Mouse (Mus musculus) midbrain, embryonic 16.5 days (tissue): ENCODE data around the gene Serinc3. TPM values are rescaled to one million over a fixed set of nuclear protein-coding genes. Genes with fewer than 3 reads are reported as not detected.

ENCODE experiments used
- ATAC-seq: fragments of 200-750 bp; cut with Nextera tagmentation; 2 replicates; pipeline ENCODE4 v1.8.0; 2017; ENCODE audit warnings: moderate TSS enrichment
- H3K27ac ChIP-seq: fragments of 300-500 bp; sonication (generic); 2 replicates; pipeline ENCODE4 v1.5.1; 2014; ENCODE audit warnings: mild to moderate bottlenecking, low read length, mixed read lengths
- H3K27me3 ChIP-seq: fragments of 300-500 bp; sonication (generic); 2 replicates; pipeline ENCODE4 v1.6.1; 2014; ENCODE audit warnings: low read depth, low read length, mixed read lengths; ENCODE audit not compliant: control insufficient read depth, insufficient read depth
- H3K36me3 ChIP-seq: fragments of 300-500 bp; sonication (generic); 2 replicates; pipeline ENCODE4 v1.6.1; 2014; ENCODE audit warnings: mild to moderate bottlenecking, low read length, moderate library complexity, mixed read lengths; ENCODE audit not compliant: control insufficient read depth, insufficient read depth
- H3K4me1 ChIP-seq: fragments of 300-500 bp; sonication (generic); 2 replicates; pipeline ENCODE4 v1.6.1; 2014; ENCODE audit warnings: mild to moderate bottlenecking, low read length, mixed read lengths; ENCODE audit not compliant: control insufficient read depth, insufficient read depth
- H3K4me2 ChIP-seq: fragments of 300-500 bp; sonication (generic); 2 replicates; pipeline ENCODE4 v1.6.1; 2014; ENCODE audit warnings: mild to moderate bottlenecking, low read length, mixed read lengths
- H3K4me3 ChIP-seq: fragments of 300-500 bp; sonication (generic); 2 replicates; pipeline ENCODE4 v1.5.1; 2014; ENCODE audit warnings: low read depth, mild to moderate bottlenecking, low read length, moderate library complexity, mixed read lengths
- H3K9ac ChIP-seq: fragments of 300-500 bp; sonication (generic); 2 replicates; pipeline ENCODE4 v1.6.1; 2014; ENCODE audit warnings: low read depth, low read length, mixed read lengths
- H3K9me3 ChIP-seq: fragments of 300-500 bp; sonication (generic); replicated peaks from 2 replicates; pipeline ENCODE4 v1.6.1; 2014; ENCODE audit warnings: mild to moderate bottlenecking, low read length, mixed read lengths; ENCODE audit not compliant: control insufficient read depth, poor library complexity, severe bottlenecking
- WGBS: fragments of 180-500 bp; shearing (Covaris S2); extraction: QIAGEN DNeasy Blood & Tissue Kit; methylation state at CpG from one replicate; pipeline ENCODE4 v1.1.7; 2014; 5-methylcytosine and 5-hydroxymethylcytosine counted together
- polyA plus RNA-seq: library from polyadenylated mRNA; unstranded; fragments of >200 nt; fragmentation: Nextera tagmentation; extraction: Ambion mirVana; gene quantifications from 2 replicates; pipeline ENCODE4 v1.2.1, GENCODE M21; 2015

Gene Serinc3
- polyA plus RNA-seq, 1 experiment from 2014 or later, result 36.4 TPM

- H3K4me1 ChIP-seq, result peaks cover 15% of the 10 kb centered on the region
- WGBS, result 79% methylated on average over 5 of the region's 5 CpGs
- no peak overlapping the region for H3K27ac ChIP-seq
These were observed 41.3 kb upstream of the Serinc3 start for GRCm38 (mm10) chr2:163686233-163686632.

GRCm38 (mm10) chr2:163685761-163686200 lies 40.9 kb upstream of the Serinc3 start:
- H3K27ac ChIP-seq, result peak overlapping the region; percentile 26; the same call in 1 of the 2 replicates

More at GRCm38 (mm10) chr2:163686233-163686632, 41.3 kb upstream of the Serinc3 start:
- Histone ChIP-seq H3K9ac (no peak overlapping the region), H3K27me3 (no peaks in the 10 kb centered on the region), H3K36me3 (no peaks in the 10 kb centered on the region), H3K9me3 (no peaks in the 10 kb centered on the region), H3K4me3 (no peak overlapping the region), H3K4me2 (no peak overlapping the region)
- no peak for ATAC-seq

GRCm38 (mm10) chr2:163685287-163685686 lies 40.4 kb upstream of the Serinc3 start:
- Histone ChIP-seq H3K27ac (no peak overlapping the region), H3K27me3 (no peaks in the 10 kb centered on the region), H3K4me3 (no peak overlapping the region), H3K9me3 (no peaks in the 10 kb centered on the region), H3K4me1 (peaks cover 12% of the 10 kb centered on the region), H3K4me2 (no peak overlapping the region), H3K9ac (no peak overlapping the region), H3K36me3 (no peaks in the 10 kb centered on the region)
- WGBS, result 61% methylated on average over 4 of the region's 4 CpGs
- ATAC-seq, result no peak

More at GRCm38 (mm10) chr2:163685761-163686200, 40.9 kb upstream of the Serinc3 start:
- Histone ChIP-seq H3K9me3 (no peaks in the 10 kb centered on the region), H3K4me3 (no peak overlapping the region), H3K4me1 (peaks cover 15% of the 10 kb centered on the region), H3K27me3 (no peaks in the 10 kb centered on the region), H3K4me2 (no peak overlapping the region), H3K36me3 (no peaks in the 10 kb centered on the region), H3K9ac (no peak overlapping the region)
- WGBS, result 82% methylated on average over 6 of the region's 6 CpGs
- ATAC-seq, result no peak

GRCm38 (mm10) chr2:163682344-163682743 lies 37.4 kb upstream of the Serinc3 start:
- 94% methylated on average over 2 of the region's 2 CpGs for WGBS
- Histone ChIP-seq H3K36me3 (no peaks in the 10 kb centered on the region), H3K4me1 (peaks cover 9% of the 10 kb centered on the region), H3K27ac (no peak overlapping the region), H3K27me3 (no peaks in the 10 kb centered on the region), H3K4me3 (no peak overlapping the region), H3K9me3 (no peaks in the 10 kb centered on the region), H3K4me2 (no peak overlapping the region), H3K9ac (no peak overlapping the region)
- ATAC-seq, result no peak

- H3K27me3 ChIP-seq, result no peaks in the 10 kb centered on the region
- H3K9ac ChIP-seq, result no peak overlapping the region
- no peak overlapping the region for H3K4me2 ChIP-seq
- H3K36me3 ChIP-seq, result no peaks in the 10 kb centered on the region
- peaks cover 7% of the 10 kb centered on the region for H3K4me1 ChIP-seq
- no peak overlapping the region for H3K4me3 ChIP-seq
- no peak for ATAC-seq
- H3K9me3 ChIP-seq, result no peaks in the 10 kb centered on the region
- no peak overlapping the region for H3K27ac ChIP-seq
- 93% methylated on average over 3 of the region's 3 CpGs for WGBS
These were observed 31.8 kb upstream of the Serinc3 start for GRCm38 (mm10) chr2:163676745-163677144.

- no peak overlapping the region for H3K4me2 ChIP-seq
- H3K4me3 ChIP-seq, result no peak overlapping the region
- peaks cover 7% of the 10 kb centered on the region for H3K4me1 ChIP-seq
- 95% methylated on average over 4 of the region's 4 CpGs for WGBS
- no peak overlapping the region for H3K9ac ChIP-seq
- H3K9me3 ChIP-seq, result no peaks in the 10 kb centered on the region
- no peaks in the 10 kb centered on the region for H3K27me3 ChIP-seq
- no peak overlapping the region for H3K27ac ChIP-seq
- ATAC-seq, result no peak
- H3K36me3 ChIP-seq, result no peaks in the 10 kb centered on the region
These were observed 31.4 kb upstream of the Serinc3 start for GRCm38 (mm10) chr2:163676321-163676720.

- ATAC-seq, result no peak
- Histone ChIP-seq H3K4me1 (peaks cover 7% of the 10 kb centered on the region), H3K9ac (no peak overlapping the region), H3K4me2 (no peak overlapping the region), H3K9me3 (no peaks in the 10 kb centered on the region), H3K27ac (peak overlapping the region; percentile 38; the same call in 1 of the 2 replicates), H3K27me3 (no peaks in the 10 kb centered on the region), H3K36me3 (no peaks in the 10 kb centered on the region), H3K4me3 (no peak overlapping the region)
- 63% methylated on average over 6 of the region's 6 CpGs for WGBS
These were observed 30.7 kb upstream of the Serinc3 start for GRCm38 (mm10) chr2:163675662-163676061.

GRCm38 (mm10) chr2:163675144-163675619 lies 30.3 kb upstream of the Serinc3 start:
- no peaks in the 10 kb centered on the region for H3K27me3 ChIP-seq
- H3K9ac ChIP-seq, result no peak overlapping the region
- no peak for ATAC-seq
- WGBS, result 44% methylated on average over 5 of the region's 5 CpGs
- no peaks in the 10 kb centered on the region for H3K9me3 ChIP-seq
- H3K27ac ChIP-seq, result no peak overlapping the region
- H3K4me1 ChIP-seq, result peaks cover 7% of the 10 kb centered on the region
- H3K4me3 ChIP-seq, result no peak overlapping the region
- H3K36me3 ChIP-seq, result no peaks in the 10 kb centered on the region
- no peak overlapping the region for H3K4me2 ChIP-seq

- H3K4me2 ChIP-seq, result no peak overlapping the region
- no peaks in the 10 kb centered on the region for H3K36me3 ChIP-seq
- H3K4me1 ChIP-seq, result peaks cover 7% of the 10 kb centered on the region
- ATAC-seq, result no peak
- no peaks in the 10 kb centered on the region for H3K9me3 ChIP-seq
- H3K4me3 ChIP-seq, result no peak overlapping the region
- H3K27me3 ChIP-seq, result no peaks in the 10 kb centered on the region
- no peak overlapping the region for H3K9ac ChIP-seq
- 73% methylated on average over 5 of the region's 5 CpGs for WGBS
- no peak overlapping the region for H3K27ac ChIP-seq
These were observed 29.5 kb upstream of the Serinc3 start for GRCm38 (mm10) chr2:163674397-163674796.
